Mouse (Mus musculus) heart, adult 11 months (tissue): ENCODE measurements around the gene Armc2.

ENCODE experiments used
- DNase-seq: peaks from one replicate; pipeline ENCODE4 v3.0.0; 2022

Gene Armc2

GRCm38 (mm10) chr10:41901864-41902263 is 116.4 kb downstream of the Armc2 start:
- DNase-seq: peak; percentile 90

GRCm38 (mm10) chr10:41901456-41901855 is 116.8 kb downstream of the Armc2 start:
- peak; percentile 81 for DNase-seq

- peak; percentile 27 for DNase-seq
Observed at GRCm38 (mm10) chr10:41896865-41897264, 121.4 kb downstream of the Armc2 start.

- no peak for DNase-seq
Observed at GRCm38 (mm10) chr10:41896425-41896824, 121.8 kb downstream of the Armc2 start.

- DNase-seq: peak; percentile 95
Observed at GRCm38 (mm10) chr10:41893433-41894411, 124.5 kb downstream of the Armc2 start.

- peak; percentile 66 for DNase-seq
Observed at GRCm38 (mm10) chr10:41891312-41891711, 126.9 kb downstream of the Armc2 start.

GRCm38 (mm10) chr10:41890537-41890936 is 127.7 kb downstream of the Armc2 start:
- peak; percentile 88 for DNase-seq

GRCm38 (mm10) chr10:41889566-41889965 is 128.7 kb downstream of the Armc2 start:
- DNase-seq: peak; percentile 96

GRCm38 (mm10) chr10:41888365-41888941 is 129.8 kb downstream of the Armc2 start:
- DNase-seq: peak; percentile 89

GRCm38 (mm10) chr10:41887080-41887821 is 131.0 kb downstream of the Armc2 start:
- DNase-seq: peak; percentile 100

GRCm38 (mm10) chr10:41883741-41884575 is 134.3 kb downstream of the Armc2 start:
- DNase-seq: peak; percentile 93

GRCm38 (mm10) chr10:41881438-41881837 is 136.8 kb downstream of the Armc2 start:
- DNase-seq: peak; percentile 94

GRCm38 (mm10) chr10:41880777-41881176 is 137.5 kb downstream of the Armc2 start:
- peak; percentile 78 for DNase-seq

- peak; percentile 82 for DNase-seq
Observed at GRCm38 (mm10) chr10:41880206-41880605, 138.0 kb downstream of the Armc2 start.

- peak; percentile 80 for DNase-seq
Observed at GRCm38 (mm10) chr10:41879675-41880074, 138.6 kb downstream of the Armc2 start.

- DNase-seq: peak; percentile 76
Observed at GRCm38 (mm10) chr10:41878344-41878743, 139.9 kb downstream of the Armc2 start.

- peak; percentile 68 for DNase-seq
Observed at GRCm38 (mm10) chr10:41875624-41876023, 142.6 kb downstream of the Armc2 start.

GRCm38 (mm10) chr10:41871564-41871963 is 146.7 kb downstream of the Armc2 start:
- DNase-seq: peak; percentile 84

- peak; percentile 27 for DNase-seq
Observed at GRCm38 (mm10) chr10:41870101-41870500, 148.1 kb downstream of the Armc2 start.

- peak; percentile 83 for DNase-seq
Observed at GRCm38 (mm10) chr10:41867956-41868355, 150.3 kb downstream of the Armc2 start.

GRCm38 (mm10) chr10:41866838-41867154 is 151.4 kb downstream of the Armc2 start:
- DNase-seq: peak; percentile 75

GRCm38 (mm10) chr10:41866069-41866837 is 152.0 kb downstream of the Armc2 start:
- peak; percentile 96 for DNase-seq
